Mouse (Mus musculus): ENCODE measurements at regions not wholly inside any gene's neighbourhood (a gene's known extent, or its start where the extent isn't known, plus 50 kb on each side); places are given as distances from the start of the nearest gene placed in this dataset.
"Not testable (repeated sequence)": the region's sequence is repeated elsewhere in the genome, so short reads cannot be mapped to it uniquely, and the experiment has no call there.

- 54% methylated on average over 8 of the region's 8 CpGs for WGBS
- no peak for DNase-seq (ENCODE audit: low read depth, low spot score)
Observed at GRCm38 (mm10) chr2:171985813-171986572, 57.3 kb downstream of the Cbln4 start.

- 67% methylated on average over 13 of the region's 13 CpGs for WGBS
- DNase-seq (ENCODE audit: low read depth, low spot score) = no peak
Observed at GRCm38 (mm10) chr2:171969311-171969905, 73.9 kb downstream of the Cbln4 start.

- WGBS = 76% methylated on average over 7 of the region's 7 CpGs
- no peak for DNase-seq (ENCODE audit: low read depth, low spot score)
Observed at GRCm38 (mm10) chr2:171946569-171947250, 96.6 kb downstream of the Cbln4 start.

- WGBS = 86% methylated on average over 9 of the region's 9 CpGs
Observed at GRCm38 (mm10) chr2:171942671-171943070, 100.6 kb downstream of the Cbln4 start.

GRCm38 (mm10) chr2:171935646-171936325 lies 107.5 kb downstream of the Cbln4 start:
- no peak for DNase-seq (ENCODE audit: low read depth, low spot score)
- whole genome bisulfite sequencing = 69% methylated on average over 13 of the region's 13 CpGs

More at GRCm38 (mm10) chr2:171942671-171943070, 100.6 kb downstream of the Cbln4 start:
- DNase-seq (ENCODE audit: low read depth, low spot score) = no peak

- no peak for DNase-seq (ENCODE audit: low read depth, low spot score)
- 91% methylated on average over 5 of the region's 5 CpGs for WGBS
Observed at GRCm38 (mm10) chr2:171920960-171921359, 122.3 kb downstream of the Cbln4 start.

GRCm38 (mm10) chr2:171887306-171887705 lies 156.0 kb downstream of the Cbln4 start:
- WGBS = 86% methylated on average over 3 of the region's 3 CpGs
- DNase-seq (ENCODE audit: low read depth, low spot score) = no peak

GRCm38 (mm10) chr2:171879238-171879960 lies 163.9 kb downstream of the Cbln4 start:
- DNase-seq (ENCODE audit: low read depth, low spot score) = not testable (repeated sequence)
- WGBS = 85% methylated on average over 8 of the region's 8 CpGs

- 87% methylated on average over 3 of the region's 3 CpGs for WGBS
- DNase-seq (ENCODE audit: low read depth, low spot score) = no peak
Observed at GRCm38 (mm10) chr2:171867550-171867949, 175.7 kb downstream of the Cbln4 start.

GRCm38 (mm10) chr2:171864376-171864965 lies 178.8 kb downstream of the Cbln4 start:
- no peak for DNase-seq (ENCODE audit: low read depth, low spot score)
- 93% methylated on average over 8 of the region's 8 CpGs for WGBS

- WGBS = 87% methylated on average over 2 of the region's 2 CpGs
Observed at GRCm38 (mm10) chr2:171862626-171863025, 180.6 kb downstream of the Cbln4 start.

GRCm38 (mm10) chr2:171858894-171859293 lies 184.4 kb downstream of the Cbln4 start:
- 79% methylated on average over 5 of the region's 5 CpGs for WGBS
- no peak for DNase-seq (ENCODE audit: low read depth, low spot score)

More at GRCm38 (mm10) chr2:171862626-171863025, 180.6 kb downstream of the Cbln4 start:
- no peak for DNase-seq (ENCODE audit: low read depth, low spot score)

- 66% methylated on average over 8 of the region's 8 CpGs for WGBS
Observed at GRCm38 (mm10) chr2:171856491-171856890, 186.8 kb downstream of the Cbln4 start.

GRCm38 (mm10) chr2:171846826-171847492 lies 196.3 kb downstream of the Cbln4 start:
- WGBS = 79% methylated on average over 4 of the region's 4 CpGs

More at GRCm38 (mm10) chr2:171856491-171856890, 186.8 kb downstream of the Cbln4 start:
- no peak for DNase-seq (ENCODE audit: low read depth, low spot score)

GRCm38 (mm10) chr2:171840058-171840713 lies 203.1 kb downstream of the Cbln4 start:
- WGBS = 55% methylated on average over 14 of the region's 14 CpGs
- no peak for DNase-seq (ENCODE audit: low read depth, low spot score)

More at GRCm38 (mm10) chr2:171846826-171847492, 196.3 kb downstream of the Cbln4 start:
- no peak for DNase-seq (ENCODE audit: low read depth, low spot score)

GRCm38 (mm10) chr2:171822156-171822555 lies 221.1 kb downstream of the Cbln4 start:
- WGBS = 80% methylated on average over 6 of the region's 6 CpGs
- no peak for DNase-seq (ENCODE audit: low read depth, low spot score)

GRCm38 (mm10) chr2:171818504-171818903 lies 224.8 kb downstream of the Cbln4 start:
- WGBS = 84% methylated on average over 8 of the region's 8 CpGs
- DNase-seq (ENCODE audit: low read depth, low spot score) = no peak
